Mouse (Mus musculus): ENCODE measurements around the gene Cd38.

- TF ChIP-seq POLR2A (IDR thresholded peaks at IDR 0.05; ENCODE audit: borderline replicate concordance, extremely low read depth, low read depth, low read length) (no peak), CTCF (IDR thresholded peaks at IDR 0.05; ENCODE audit: insufficient read depth, low read length) (no peak)
Measured at GRCm38 (mm10) chr5:43821538-43821937, 46.8 kb upstream of the Cd38 start, which contains the start of gene Fbxl5.

All from lung, adult 2 months (tissue).